Mouse (Mus musculus): ENCODE data around the gene Gadd45a.
A peak's percentile ranks its signal among the peaks of the same experiment; 100 is the strongest.
"Not testable (repeated sequence)": the region's sequence is repeated elsewhere in the genome, so short reads cannot be mapped to it uniquely, and the experiment has no call there.

Gene Gadd45a

GRCm38 (mm10) chr6:67048880-67049694 is 11.8 kb upstream of the Gadd45a start:
- no peak for DNase-seq (ENCODE audit: low read depth)

DNA sequence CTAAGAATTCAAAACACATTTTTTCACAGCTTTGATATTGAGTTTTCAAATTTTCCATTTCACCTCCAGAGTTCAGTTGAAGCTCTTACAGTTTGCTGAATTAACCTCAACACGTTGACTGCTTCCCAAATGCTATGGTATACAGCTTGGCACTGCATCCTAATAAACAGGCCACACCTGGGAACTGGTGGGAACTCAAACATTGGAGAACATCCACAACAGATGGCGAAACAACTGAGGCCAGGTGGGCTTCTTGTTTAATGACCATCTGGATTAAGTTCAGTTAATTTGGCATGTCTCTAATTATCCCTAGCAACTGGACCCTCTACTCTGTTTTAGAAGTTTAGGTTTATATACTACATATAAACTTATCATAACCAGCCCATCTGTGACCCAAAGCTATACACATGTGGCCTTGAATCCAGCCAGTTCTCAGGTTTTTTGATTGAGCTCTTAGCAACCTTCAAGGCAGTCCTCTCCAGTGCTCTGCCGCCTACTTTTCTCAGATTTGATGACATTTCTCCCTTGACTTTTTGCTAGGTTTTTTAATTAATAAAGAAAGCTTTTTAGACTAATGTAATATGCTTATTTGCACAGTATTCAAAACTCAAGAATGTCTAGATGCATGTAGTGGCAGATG is 10.9 kb upstream of the Gadd45a start:
- DNase-seq (ENCODE audit: low read depth), result no peak

GRCm38 (mm10) chr6:67046937-67047336 is 9.7 kb upstream of the Gadd45a start:
- DNase-seq (ENCODE audit: low read depth), result no peak

DNA sequence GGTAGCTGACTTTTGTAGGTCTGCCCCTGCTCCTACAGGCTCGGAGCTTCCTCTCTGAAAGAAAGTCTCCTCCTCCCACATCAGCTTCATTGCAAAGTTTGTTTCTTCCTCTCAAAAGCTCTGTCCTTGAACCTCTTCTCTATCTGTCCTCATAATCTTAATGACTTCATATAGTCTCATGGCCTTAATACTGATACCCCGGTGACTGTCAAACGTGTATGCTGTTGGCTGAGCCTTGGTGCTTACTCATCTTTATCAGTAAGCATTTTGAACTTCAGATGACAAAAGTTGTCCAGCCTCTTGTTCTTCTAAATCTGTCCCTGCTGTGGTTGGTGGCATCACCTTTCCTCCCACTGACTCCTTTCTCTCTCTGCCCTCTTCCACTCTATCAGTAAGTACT is 8.2 kb upstream of the Gadd45a start:
- DNase-seq (ENCODE audit: low read depth), result no peak

DNA sequence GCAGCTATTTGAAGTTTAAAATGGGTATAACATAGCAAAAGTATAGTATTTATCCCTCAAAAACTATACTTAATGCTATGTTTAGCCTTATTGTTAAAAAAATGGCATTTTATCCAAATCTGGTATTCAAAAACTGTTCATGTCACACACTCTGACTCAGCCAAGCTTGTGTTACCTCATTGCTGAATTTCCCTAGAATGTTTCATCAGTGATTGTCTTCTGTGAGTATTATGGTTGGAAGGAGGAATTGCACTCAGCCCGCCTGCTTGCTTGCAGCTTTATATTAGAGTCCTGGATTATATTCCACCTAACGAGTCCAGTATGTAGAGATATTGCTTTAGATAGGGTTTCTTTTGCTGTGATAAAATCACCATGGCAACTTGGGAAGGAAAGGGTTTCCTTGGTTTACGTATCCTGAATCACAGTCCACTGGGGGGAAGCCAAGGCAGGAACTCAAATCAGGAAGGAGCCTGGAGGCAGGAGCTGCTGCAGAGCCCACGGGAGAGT is 3.7 kb upstream of the Gadd45a start:
- DNase-seq (ENCODE audit: low read depth), result no peak

GRCm38 (mm10) chr6:67038964-67039363 is 1.7 kb upstream of the Gadd45a start:
- DNase-seq (ENCODE audit: low read depth), result peak; percentile 17

GRCm38 (mm10) chr6:67036356-67036811 is 873 bp downstream of the Gadd45a start:
- DNase-seq (ENCODE audit: low read depth), result peak; percentile 81

GRCm38 (mm10) chr6:67035388-67036299 is 1.6 kb downstream of the Gadd45a start:
- no peak for DNase-seq (ENCODE audit: low read depth)

- no peak for DNase-seq (ENCODE audit: low read depth)
Measured at GRCm38 (mm10) chr6:67034331-67035130, 2.7 kb downstream of the Gadd45a start.

- no peak for DNase-seq (ENCODE audit: low read depth)
Measured at GRCm38 (mm10) chr6:67033604-67034003, 3.7 kb downstream of the Gadd45a start.

DNA sequence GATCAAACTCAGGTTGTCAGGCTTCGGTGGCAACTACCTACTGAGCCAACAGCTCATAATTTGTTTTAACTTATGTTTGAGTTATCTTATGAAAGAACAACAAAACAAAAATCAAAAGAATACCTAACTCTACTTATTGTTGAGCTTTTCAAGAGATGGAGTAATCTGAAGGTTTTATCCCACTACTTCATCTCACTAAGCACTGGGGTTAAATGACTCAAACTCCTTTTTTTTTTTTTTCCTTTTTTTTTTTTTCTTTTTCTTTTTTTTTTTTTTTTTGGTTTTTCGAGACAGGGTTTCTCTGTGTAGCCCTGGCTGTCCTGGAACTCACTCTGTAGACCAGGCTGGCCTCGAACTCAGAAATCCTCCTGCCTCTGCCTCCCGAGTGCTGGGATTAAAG is 4.3 kb downstream of the Gadd45a start:
- not testable (repeated sequence) for DNase-seq (ENCODE audit: low read depth)

- DNase-seq (ENCODE audit: low read depth), result not testable (repeated sequence)
Measured at GRCm38 (mm10) chr6:67032551-67032950, 4.7 kb downstream of the Gadd45a start.

- DNase-seq (ENCODE audit: low read depth), result no peak
Measured at GRCm38 (mm10) chr6:67030846-67031245, 6.4 kb downstream of the Gadd45a start.

GRCm38 (mm10) chr6:67030416-67030815 is 6.8 kb downstream of the Gadd45a start:
- DNase-seq (ENCODE audit: low read depth), result no peak

DNA sequence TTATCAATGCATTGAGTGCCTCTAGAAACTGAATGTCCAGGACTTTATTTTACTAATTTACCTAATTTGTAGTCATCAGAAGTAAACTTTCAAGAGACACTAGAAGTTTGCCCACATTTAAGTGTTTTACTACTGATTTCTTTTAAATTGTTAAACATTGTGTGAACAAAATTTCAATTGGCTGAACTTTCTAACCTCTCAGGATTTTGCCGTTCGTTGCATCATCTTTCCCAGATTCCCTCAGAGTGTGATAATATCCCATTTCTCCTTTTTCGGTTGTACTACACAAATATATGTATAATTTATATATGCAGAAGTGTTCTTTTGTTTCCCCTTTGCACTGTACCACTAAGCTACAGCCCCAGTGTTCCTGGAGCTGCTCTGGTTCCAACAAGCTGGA is 7.3 kb downstream of the Gadd45a start:
- DNase-seq (ENCODE audit: low read depth), result no peak

- DNase-seq (ENCODE audit: low read depth), result no peak
Measured at GRCm38 (mm10) chr6:67029312-67029950, 7.8 kb downstream of the Gadd45a start.

GRCm38 (mm10) chr6:67027438-67028142 is 9.7 kb downstream of the Gadd45a start:
- no peak for DNase-seq (ENCODE audit: low read depth)

GRCm38 (mm10) chr6:67026661-67027060 is 10.6 kb downstream of the Gadd45a start:
- DNase-seq (ENCODE audit: low read depth), result no peak

- no peak for DNase-seq (ENCODE audit: low read depth)
Measured at GRCm38 (mm10) chr6:67023729-67024128, 13.5 kb downstream of the Gadd45a start.

DNA sequence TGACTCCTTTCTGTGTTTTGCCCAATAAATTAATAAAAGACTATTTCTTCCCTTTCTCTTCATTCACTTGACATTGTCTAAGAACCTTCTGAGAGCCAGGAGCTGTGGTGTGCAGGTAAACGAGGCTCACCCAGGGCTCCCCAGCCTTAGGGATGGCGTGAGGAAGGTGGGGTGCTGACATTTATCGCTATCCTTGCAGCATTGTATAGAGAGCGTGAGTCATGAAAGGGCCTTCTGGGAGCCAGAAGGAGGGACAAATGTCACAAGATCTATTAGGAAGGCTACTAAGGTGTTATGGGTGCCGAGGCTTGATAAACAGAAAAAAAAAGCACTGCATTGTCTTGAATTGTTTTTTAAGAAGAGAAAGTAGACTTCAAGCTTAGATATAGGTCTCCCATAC is 15.9 kb downstream of the Gadd45a start:
- DNase-seq (ENCODE audit: low read depth), result no peak
